Mouse (Mus musculus): ENCODE results near the gene Apba1.

The Apba1 gene

GRCm38 (mm10) chr19:23806796-23807195 lies 48.1 kb downstream of the Apba1 start:
- in situ Hi-C loops (cut with MseI, MboI): no loop called here

- in situ Hi-C loops (cut with MseI, MboI): no loop called here
These were observed 48.7 kb downstream of the Apba1 start for GRCm38 (mm10) chr19:23807371-23807770.

GRCm38 (mm10) chr19:23809236-23809635 lies 50.5 kb downstream of the Apba1 start:
- in situ Hi-C loops (cut with MseI, MboI): no loop called here

GRCm38 (mm10) chr19:23810512-23810911 lies 51.8 kb downstream of the Apba1 start:
- in situ Hi-C loops (cut with MseI, MboI): no loop called here

GRCm38 (mm10) chr19:23810976-23811375 lies 52.3 kb downstream of the Apba1 start:
- in situ Hi-C loops (cut with MseI, MboI): no loop called here

- in situ Hi-C loops (cut with MseI, MboI): no loop called here
These were observed 58.1 kb downstream of the Apba1 start for GRCm38 (mm10) chr19:23816762-23817161.

- in situ Hi-C loops (cut with MseI, MboI): no loop called here
These were observed 58.5 kb downstream of the Apba1 start for GRCm38 (mm10) chr19:23817196-23817595.

GRCm38 (mm10) chr19:23819882-23820281 lies 61.2 kb downstream of the Apba1 start:
- in situ Hi-C loops (cut with MseI, MboI): no loop called here

- in situ Hi-C loops (cut with MseI, MboI): no loop called here
These were observed 63.8 kb downstream of the Apba1 start for GRCm38 (mm10) chr19:23822497-23822896.

- in situ Hi-C loops (cut with MseI, MboI): no loop called here
These were observed 64.8 kb downstream of the Apba1 start for GRCm38 (mm10) chr19:23823533-23823932.

- in situ Hi-C loops (cut with MseI, MboI): no loop called here
These were observed 67.6 kb downstream of the Apba1 start for GRCm38 (mm10) chr19:23826251-23826650.

- in situ Hi-C loops (cut with MseI, MboI): no loop called here
These were observed 72.1 kb downstream of the Apba1 start for GRCm38 (mm10) chr19:23830761-23831160.

- in situ Hi-C loops (cut with MseI, MboI): no loop called here
These were observed 75.3 kb downstream of the Apba1 start for GRCm38 (mm10) chr19:23833685-23834682.

- in situ Hi-C loops (cut with MseI, MboI): no loop called here
These were observed 76.0 kb downstream of the Apba1 start for GRCm38 (mm10) chr19:23834721-23835120.

GRCm38 (mm10) chr19:23855832-23856231 lies 97.1 kb downstream of the Apba1 start:
- in situ Hi-C loops (cut with MseI, MboI): loop anchor here in 1 of 2 experiments (25.0 kb wide), 1 partner anchor 406 kb away; no protein-coding TSS in a partner anchor

GRCm38 (mm10) chr19:23858091-23858490 lies 99.4 kb downstream of the Apba1 start:
- in situ Hi-C loops (cut with MseI, MboI): loop anchor here in 1 of 2 experiments (25.0 kb wide), 1 partner anchor 404 kb away; no protein-coding TSS in a partner anchor

- in situ Hi-C loops (cut with MseI, MboI): loop anchor here in 1 of 2 experiments (25.0 kb wide), 1 partner anchor 404 kb away; no protein-coding TSS in a partner anchor
These were observed 100.1 kb downstream of the Apba1 start for GRCm38 (mm10) chr19:23858781-23859180.

- in situ Hi-C loops (cut with MseI, MboI): loop anchor here (5.0 to 25.0 kb wide), 2 partner anchors 102 to 402 kb away; no protein-coding TSS in a partner anchor
These were observed 101.6 kb downstream of the Apba1 start for GRCm38 (mm10) chr19:23860151-23860820.

- in situ Hi-C loops (cut with MseI, MboI): loop anchor here (5.0 to 25.0 kb wide), 2 partner anchors 100 to 400 kb away; no protein-coding TSS in a partner anchor
These were observed 104.0 kb downstream of the Apba1 start for GRCm38 (mm10) chr19:23862736-23863135.

GRCm38 (mm10) chr19:23863959-23864358 lies 105.3 kb downstream of the Apba1 start:
- in situ Hi-C loops (cut with MseI, MboI): loop anchor here (5.0 to 25.0 kb wide), 2 partner anchors 98 to 398 kb away; no protein-coding TSS in a partner anchor

- in situ Hi-C loops (cut with MseI, MboI): loop anchor here in 1 of 2 experiments (25.0 kb wide), 1 partner anchor 396 kb away; no protein-coding TSS in a partner anchor
These were observed 107.4 kb downstream of the Apba1 start for GRCm38 (mm10) chr19:23866045-23866444.

- in situ Hi-C loops (cut with MseI, MboI): loop anchor here in 1 of 2 experiments (25.0 kb wide), 1 partner anchor 395 kb away; no protein-coding TSS in a partner anchor
These were observed 108.4 kb downstream of the Apba1 start for GRCm38 (mm10) chr19:23867052-23867451.

All from mouse trophoblast stem cell (cell line).